Mouse (Mus musculus) fat pad, adult 2 months (tissue): ENCODE results near the gene Birc6.
"Not testable (repeated sequence)": the region's sequence is repeated elsewhere in the genome, so short reads cannot be mapped to it uniquely, and the experiment has no call there.

Experiments used
- DNase-seq: peaks from one replicate; pipeline ENCODE4 v3.0.0-alpha.2; 2011; ENCODE audit warnings: low read depth, low spot score; ENCODE audit errors: extremely low read depth

The Birc6 gene

DNA sequence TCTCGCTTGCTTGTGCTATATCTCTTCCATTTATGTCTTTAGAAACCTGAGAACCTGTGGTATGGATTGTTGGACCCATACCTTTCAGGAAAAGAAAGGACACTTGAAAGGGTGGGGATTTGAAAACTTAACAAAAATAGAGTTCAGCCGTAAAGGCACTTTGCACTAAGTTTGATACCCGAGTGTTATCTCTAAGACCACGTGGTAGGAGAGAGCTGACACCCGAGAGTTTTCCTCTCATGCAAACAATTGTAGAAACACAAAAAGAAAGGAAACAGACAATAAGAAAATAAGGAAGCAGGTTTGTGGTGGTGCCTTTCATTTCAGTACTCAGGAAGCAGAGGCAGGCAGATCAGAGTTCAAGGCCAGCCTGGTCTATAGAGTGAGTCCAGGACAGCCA lies 26.0 kb downstream of the Birc6 start:
- no peak for DNase-seq

DNA sequence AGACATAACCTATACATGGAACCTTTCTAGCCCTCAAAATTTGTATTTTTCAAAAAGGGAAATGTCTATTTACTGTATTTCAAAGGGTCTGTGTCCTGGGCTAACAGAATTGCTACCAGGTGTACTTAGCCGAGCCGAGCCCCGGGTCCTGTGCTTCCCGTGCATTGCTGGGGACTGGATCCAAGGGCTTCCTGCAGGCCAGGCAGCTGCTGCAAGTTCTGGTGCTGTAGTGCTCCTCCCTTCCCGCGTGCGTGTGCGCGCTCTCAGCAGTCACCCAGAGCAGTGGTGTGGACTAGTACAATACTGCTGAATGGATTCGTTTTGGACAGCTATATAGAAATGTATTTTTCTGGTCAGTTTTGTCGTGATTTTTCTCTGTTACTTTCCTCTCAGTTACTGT lies 31.8 kb downstream of the Birc6 start:
- DNase-seq: no peak

DNA sequence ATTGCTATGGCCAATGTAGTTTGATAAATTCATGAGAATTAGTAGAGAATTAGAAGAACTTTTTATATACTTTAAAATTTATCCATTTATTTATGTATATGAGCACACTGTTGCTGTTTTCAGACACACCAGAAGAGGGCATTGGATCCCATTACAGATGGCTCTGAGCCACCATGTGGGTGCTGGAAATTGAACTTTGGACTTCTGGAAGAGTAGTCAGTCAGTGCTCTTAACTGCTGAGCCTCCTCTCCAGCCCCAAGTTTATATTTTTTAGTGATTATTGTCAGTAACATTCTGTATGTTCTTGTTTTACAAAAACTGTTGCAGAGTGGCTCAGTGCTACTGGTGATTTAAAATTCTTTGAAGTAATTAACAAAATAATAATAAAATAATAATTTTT lies 36.1 kb downstream of the Birc6 start:
- DNase-seq: no peak

DNA sequence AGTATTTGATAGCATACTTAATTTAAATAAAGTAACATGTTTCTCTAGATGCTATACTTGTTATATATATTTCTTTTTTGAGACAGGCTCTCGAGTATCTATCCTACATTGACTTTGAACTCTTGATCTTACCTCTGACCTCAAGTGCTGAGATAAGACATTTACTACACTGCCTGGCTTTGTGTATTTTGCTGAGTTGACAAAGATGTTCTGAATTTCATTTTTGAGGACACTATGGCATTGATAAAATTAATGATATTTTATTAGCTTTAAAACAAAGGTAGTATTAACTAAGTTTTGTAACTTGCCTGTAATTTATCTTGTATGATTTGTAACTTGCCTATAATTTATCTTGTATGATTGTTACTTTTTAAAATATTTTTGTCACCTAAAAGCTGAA lies 41.1 kb downstream of the Birc6 start:
- no peak for DNase-seq

DNA sequence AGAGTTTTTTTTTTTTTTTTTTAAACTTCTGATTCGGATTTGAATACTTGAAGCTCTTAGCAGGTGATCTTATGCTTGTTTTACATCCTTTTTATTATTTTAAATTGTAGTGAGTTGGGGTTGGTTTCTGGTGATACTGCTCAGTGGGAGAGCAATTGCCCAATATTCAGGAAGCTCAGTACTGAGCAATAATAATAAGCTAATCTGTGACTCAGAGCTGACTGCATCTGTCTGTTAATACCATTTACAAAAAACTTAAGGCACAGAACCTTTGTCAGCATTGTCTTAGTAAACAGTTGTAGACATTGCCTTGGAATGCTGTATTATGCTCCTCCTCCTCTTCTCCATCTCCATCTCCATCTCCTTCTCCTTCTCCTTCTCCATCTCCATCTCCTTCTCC lies 42.5 kb downstream of the Birc6 start:
- no peak for DNase-seq

DNA sequence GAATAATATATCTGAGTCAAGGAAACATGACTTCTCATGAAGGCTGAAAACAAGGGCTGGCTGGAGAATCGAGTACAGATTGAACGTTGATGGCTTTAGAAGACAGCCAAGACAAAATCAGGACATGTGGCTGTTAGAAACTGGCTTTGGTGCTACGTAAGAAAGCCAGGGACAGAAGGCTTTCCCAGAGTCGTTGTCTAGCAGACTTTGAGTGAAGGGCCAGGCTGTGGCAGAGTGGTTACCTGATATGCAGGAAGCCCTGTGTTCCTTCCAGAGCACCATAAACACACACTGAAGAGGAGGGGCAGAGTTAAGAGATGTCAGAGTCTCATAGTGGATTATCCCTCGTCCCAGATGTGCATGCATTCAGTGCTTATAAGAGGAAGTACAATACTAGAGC lies 49.1 kb downstream of the Birc6 start:
- DNase-seq: no peak

DNA sequence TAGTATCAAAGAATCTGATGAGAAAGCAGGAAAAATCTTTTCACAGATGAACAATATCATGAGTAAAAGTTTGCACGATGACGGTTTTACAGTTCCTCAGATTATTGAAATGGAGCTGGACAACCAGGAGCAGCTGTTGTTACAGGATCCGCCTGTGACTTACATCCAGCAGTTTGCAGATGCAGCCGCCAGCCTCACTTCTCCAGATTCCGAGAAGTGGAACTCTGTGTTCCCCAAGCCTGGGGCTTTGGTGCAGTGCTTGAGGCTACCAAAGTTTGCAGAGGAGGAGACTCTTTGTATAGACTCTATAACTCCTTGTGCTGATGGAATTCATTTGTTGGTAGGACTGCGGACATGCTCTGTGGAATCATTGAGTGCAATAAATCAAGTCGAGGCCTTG lies 51.5 kb downstream of the Birc6 start:
- DNase-seq: no peak

DNA sequence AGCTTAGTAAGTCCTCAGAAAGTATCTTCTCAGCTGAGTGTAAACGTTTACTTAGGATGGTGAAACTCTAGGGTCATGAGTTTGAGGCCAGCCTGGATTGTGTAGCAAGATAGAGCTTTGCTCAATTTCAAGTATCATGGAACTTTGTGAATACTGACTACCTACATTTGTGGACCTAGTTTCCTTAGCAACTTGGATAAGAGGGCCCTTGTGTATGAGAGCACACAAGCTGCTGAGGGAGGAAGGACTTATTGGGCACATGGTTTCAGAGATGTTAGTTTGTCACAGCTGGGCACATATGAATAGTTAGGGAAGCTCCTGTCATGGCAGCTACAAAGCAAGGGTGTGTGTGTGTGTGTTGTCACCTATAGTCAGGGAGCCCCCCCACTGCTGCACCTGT lies 52.6 kb downstream of the Birc6 start:
- DNase-seq: no peak

DNA sequence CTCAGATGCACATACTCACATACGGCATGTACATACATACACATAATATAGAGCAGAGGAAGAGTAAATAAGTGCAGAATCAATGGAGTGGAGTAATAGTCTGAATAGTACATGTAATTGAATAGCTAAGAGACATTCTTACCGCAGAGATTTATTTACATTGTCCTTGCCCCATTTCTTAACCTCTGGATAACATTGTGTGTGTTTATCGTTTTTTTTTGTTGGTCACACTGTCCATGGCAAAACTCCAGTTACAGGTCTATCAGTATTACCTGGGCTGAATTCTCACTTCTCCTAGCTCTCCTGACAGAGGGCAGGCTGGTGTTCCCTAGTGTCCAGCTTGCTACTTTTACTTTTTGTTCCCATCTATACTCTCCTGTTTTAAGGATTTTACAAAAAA lies 58.7 kb downstream of the Birc6 start:
- DNase-seq: no peak

DNA sequence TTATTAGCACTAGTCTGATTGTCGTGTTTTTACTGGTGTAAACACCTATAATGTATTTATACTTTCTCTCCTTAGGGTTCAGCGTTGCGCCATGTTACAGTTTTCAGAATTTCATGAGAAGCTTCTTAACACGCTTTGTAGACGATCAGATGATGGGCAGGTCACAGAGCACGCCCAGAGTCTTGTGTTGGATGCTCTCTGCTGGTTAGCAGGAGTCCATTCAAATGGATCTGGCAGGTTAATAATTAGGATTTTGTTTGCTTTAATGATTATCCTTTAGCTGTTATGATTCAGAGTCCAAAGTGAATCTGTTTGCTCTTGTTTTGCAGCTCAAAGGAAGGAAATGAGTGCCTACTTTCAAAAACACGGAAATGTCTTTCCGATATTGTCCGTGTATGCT lies 70.8 kb downstream of the Birc6 start:
- DNase-seq: no peak

DNA sequence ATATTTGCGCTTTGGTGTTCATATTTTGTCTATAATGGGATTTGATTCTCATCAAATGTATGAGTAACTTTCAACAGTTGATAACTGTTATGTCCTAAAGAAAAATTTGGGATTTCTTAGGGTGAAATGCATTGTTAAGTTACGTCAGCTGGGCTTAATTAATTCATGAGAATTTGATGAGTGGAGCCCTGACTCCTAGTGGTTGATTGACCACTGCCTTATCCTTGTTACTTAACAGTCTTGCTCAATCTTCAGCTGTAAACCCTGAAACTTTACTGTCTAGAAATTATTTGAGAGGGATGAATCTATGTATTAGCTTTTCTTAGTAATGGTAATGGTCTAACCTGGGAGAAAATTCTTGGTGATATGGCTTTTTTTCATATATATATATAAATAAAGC lies 71.3 kb downstream of the Birc6 start:
- DNase-seq: no peak

DNA sequence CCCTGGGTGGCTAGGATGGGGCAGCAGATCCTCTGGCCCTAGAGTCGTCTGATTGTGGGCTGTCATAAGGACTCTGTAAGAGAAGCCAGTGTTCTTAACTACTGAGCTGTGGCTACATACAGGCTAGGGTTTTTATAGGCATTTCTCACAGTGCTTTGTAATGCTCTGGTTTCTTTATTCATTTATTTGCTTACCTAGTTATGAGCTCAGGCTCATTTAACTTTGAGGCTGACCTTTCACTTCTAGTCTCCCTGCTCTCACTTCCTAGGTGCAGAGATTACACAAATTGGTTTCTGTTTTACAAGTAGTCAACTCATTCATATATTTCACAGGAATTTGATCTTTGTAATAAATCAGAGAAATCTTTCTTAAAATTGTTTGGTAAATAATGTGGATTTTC lies 73.1 kb downstream of the Birc6 start:
- no peak for DNase-seq

DNA sequence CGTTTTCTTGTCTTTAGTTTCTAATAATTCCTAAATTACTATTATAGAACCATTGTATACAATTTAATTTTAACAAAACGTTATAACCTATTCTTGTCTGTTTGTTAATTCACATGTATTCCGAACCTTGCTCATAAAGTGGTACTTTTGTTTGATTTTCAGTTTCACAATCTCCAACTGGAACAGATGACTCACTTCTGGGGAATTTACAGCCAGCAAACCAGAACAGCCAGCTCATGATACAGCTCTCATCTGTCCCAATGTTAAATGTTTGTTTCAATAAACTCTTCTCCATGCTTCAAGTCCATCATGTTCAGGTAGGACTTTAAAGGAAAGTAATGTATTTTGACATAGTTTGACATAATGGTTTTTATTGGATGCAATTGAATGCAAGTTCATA lies 102.7 kb downstream of the Birc6 start:
- no peak for DNase-seq

DNA sequence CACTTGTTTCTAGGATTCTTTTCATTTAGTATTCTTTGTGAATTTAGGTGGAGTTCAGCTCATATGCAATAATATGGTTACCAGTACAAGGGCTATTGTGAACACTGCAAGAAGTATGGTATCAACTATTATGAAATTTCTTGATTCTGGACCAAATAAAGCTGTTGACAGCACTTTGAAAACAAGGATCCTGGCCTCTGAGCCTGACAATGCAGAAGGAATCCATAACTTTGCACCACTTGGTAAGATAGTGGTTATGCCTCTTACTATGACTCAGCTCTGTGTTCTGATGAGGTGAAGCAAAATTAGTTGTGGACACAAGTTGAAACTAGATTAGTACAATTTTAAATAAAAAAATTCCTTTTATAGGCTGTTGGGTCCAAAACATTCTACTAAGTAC lies 114.3 kb downstream of the Birc6 start:
- no peak for DNase-seq

DNA sequence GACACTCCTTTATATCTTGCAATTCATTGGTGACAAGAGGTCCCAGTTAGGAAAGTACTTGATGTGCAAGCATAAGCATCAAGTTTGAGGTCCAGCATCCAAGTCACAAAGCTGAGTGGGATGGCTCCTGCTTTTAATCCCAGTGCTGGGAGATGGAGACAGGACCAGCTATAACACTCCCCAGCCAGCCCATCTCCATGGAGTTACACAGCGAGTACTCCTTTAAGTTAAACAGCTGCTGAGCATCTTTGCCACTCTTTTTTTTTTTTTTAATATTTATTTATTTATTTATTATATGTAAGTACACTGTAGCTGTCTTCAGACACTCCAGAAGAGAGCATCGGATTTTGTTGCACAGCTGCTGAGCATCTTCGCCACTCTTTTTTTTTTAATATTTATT lies 130.3 kb downstream of the Birc6 start:
- DNase-seq: no peak

DNA sequence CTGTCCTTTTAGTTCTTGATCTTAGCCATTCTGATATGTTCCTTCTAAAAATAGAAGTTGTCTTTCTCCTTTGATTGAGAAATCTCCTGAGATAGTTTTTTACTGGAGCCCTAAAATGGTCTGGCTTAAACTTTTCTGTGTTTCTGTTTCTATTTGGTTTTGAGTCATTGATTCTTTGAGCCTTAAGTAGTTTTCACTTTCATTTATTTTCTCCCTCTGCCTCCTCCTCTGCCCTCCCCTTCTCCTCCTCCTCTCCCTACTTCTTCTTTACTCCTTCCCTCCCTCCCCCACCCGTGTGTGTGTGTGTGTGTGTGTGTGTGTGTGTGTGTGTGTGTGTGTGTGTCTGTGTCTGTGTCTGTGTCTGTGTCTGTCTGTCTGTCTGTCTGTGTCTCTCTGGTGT lies 139.9 kb downstream of the Birc6 start:
- DNase-seq: no peak

DNA sequence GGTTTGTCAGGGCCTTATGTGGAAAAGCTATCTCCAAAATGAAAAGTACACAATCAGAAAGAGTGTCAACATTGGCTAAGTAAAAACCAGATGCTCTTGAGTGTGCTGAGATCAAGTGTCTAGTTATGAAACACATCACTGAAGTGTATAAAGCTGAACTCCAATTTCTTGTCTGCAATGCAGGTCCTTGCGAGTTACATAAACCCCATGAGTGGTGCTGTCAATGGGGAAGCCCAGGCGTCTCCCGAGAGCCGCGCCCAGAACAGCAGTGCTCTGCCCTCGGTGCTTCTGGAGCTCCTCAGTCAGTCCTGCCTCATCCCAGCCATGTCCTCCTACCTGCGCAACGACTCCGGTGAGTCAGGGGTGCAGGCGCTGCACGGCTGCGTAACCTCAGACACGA lies 141.9 kb downstream of the Birc6 start:
- no peak for DNase-seq

DNA sequence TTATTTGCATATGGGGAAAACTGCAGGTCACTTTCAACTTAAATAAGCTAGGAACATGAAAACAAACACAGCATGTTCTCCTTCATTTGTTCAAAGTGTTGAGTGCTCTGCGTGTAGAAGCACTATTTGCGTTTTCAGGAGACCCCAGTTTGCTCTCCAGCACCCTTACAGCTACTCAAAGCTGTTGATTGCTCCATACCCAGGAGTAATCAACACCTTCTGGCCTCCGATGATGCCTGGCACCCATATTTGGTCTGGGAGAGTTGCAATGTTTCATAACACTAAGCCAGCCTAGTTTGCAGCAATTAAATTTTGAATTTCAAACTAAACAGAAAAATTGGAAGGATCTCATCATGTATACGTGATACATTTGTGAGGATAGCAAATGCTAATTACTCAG lies 144.4 kb downstream of the Birc6 start:
- DNase-seq: no peak

DNA sequence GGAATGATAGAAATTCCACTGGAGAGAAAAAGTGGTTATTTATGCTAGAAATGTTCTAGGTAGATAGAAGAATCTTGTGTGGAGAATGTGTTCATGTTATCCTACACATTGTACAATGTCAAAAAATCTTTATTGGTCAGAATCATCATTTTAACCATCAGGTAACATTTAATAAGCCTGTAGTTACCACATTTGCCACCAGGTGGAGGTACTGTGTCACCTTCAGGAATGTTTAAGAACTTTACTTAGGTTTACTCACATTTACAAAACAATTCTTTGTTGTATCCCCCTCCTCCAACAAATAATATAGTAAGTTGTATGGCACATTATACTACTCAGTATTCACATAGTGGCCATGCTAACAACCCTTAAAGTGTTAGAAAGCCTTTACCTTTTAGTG lies 145.2 kb downstream of the Birc6 start:
- DNase-seq: no peak

DNA sequence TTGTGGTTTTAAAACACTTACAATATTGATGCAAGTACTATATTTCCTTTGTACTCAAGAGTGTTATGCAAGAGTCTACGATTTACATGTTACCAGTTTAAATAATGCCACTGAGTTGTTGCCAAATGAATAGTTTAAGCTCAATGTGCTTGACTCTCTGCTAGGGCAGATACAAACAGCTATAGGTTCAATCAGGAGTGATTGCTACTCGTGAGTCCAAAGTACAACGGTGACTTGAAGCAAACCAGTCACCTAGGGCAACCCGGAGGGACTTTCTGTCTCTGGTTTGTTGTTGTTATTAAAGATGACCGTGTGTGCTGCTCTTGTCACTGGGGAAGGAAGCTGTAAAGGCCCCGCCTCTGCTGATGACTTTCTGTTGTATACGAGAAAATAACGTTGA lies 150.0 kb downstream of the Birc6 start:
- no peak for DNase-seq

DNA sequence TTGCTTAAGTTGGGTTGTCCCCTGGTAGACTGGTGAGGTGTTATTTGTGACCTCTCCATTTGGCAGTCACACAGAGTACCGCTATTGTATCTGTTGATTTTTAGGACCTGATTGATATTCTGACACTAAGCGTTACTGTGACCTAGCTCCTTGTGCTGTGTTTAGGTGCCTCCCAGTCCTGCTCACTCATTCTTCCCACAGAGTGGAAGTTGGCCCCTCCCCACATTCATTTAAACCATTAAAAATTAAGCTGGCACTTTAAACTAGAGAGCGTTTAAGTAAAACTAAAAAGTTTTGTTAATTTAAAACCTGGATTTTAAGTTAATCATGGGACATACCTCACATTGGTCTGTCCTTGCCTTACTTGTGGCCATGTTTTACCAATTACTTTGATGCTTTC lies 156.8 kb downstream of the Birc6 start:
- no peak for DNase-seq

DNA sequence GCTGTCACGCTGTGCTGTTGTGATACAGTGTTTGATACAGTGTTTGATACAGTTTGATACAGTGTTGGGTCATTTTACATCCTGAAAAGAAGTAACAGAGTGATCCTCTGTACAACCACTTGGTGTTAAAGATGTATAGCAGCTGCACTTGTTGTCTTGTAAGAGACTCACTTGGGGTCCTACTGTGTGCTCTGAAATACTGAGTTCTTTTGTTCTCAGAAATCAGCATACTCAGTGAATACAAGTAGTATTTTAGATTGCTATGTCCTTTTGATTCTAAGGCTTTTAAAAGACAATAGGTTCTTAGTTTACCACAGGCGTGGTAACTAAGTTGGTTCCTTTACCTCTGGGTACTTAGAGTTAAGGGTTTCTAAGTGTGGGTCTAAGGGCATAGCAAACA lies 160.5 kb downstream of the Birc6 start:
- DNase-seq: no peak

DNA sequence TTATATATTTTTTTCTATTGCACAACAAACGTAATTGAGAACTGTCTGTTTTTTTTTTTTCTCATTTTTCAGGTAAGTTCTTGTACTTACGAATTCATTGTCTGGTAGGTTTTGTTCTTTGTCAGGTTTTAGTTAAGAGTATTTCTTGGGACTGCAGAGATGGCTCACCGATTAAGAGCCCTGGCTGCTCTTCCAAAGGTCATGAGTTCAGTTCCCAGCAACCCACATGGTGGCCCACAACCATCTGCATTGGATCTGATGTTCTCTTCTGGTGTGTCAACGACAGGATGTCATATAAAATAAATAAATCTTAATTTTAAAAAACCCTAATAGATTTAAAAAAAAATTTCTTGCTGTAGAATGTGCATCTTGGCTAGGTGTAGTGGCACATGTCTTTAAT lies 161.3 kb downstream of the Birc6 start:
- no peak for DNase-seq

DNA sequence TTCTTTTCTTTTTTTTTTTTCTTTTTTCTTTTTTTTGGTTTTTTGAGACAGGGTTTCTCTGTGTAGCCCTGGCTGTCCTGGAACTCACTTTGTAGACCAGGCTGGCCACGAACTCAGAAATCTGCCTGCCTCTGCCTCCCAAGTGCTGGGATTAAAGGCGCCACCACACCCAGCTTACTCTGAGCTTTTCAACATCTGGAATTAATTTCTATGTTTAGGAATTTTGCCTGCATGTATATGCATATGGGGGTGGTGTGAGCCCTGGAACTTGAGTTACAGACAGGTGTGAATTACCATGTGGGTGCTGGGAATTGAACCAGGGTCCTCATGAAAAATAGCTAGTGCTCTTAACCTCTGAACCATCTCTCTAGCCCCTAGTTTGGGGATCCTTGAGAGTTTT lies 173.6 kb downstream of the Birc6 start:
- not testable (repeated sequence) for DNase-seq
